Mouse (Mus musculus) testis, adult 2 months (tissue): ENCODE measurements around the gene Icam1. TPM values are rescaled to one million over a fixed set of nuclear protein-coding genes. Genes with fewer than 3 reads are reported as not detected.
"Not testable (repeated sequence)": the region's sequence is repeated elsewhere in the genome, so short reads cannot be mapped to it uniquely, and the experiment has no call there.

ENCODE experiments used
- H3K27ac ChIP-seq: fragments of 200-500 bp; 2 replicates; pipeline ENCODE4 v1.5.1; 2012; ENCODE audit warnings: low read depth, low read length; ENCODE audit not compliant: control insufficient read depth, insufficient read depth
- H3K27me3 ChIP-seq: fragments of 200-500 bp; 2 replicates; pipeline ENCODE4 v1.6.1; 2012; ENCODE audit warnings: mild to moderate bottlenecking, low read length, moderate library complexity; ENCODE audit not compliant: control insufficient read depth, insufficient read depth
- H3K36me3 ChIP-seq: fragments of 200-500 bp; 2 replicates; pipeline ENCODE4 v1.6.1; 2012; ENCODE audit warnings: mild to moderate bottlenecking, low read length; ENCODE audit not compliant: control insufficient read depth, insufficient read depth
- H3K4me1 ChIP-seq: fragments of 200-500 bp; 2 replicates; pipeline ENCODE4 v1.6.1; 2012; ENCODE audit warnings: low read length; ENCODE audit not compliant: control insufficient read depth, insufficient read depth
- H3K4me3 ChIP-seq: fragments of 200-500 bp; 2 replicates; pipeline ENCODE4 v1.5.1; 2012; ENCODE audit warnings: low read depth, mild to moderate bottlenecking, low read length, moderate library complexity, mixed read lengths; ENCODE audit not compliant: control insufficient read depth
- CTCF ChIP-seq: fragments of 200-500 bp; IDR thresholded peaks from 2 replicates; pipeline ENCODE4 v1.5.1; 2012; ENCODE audit warnings: low read depth, mild to moderate bottlenecking, inconsistent platforms, low read length, moderate library complexity; ENCODE audit not compliant: control insufficient read depth, insufficient read depth, insufficient replicate concordance
- POLR2A ChIP-seq: fragments of 200-500 bp; IDR thresholded peaks from 2 replicates; pipeline ENCODE4 v1.6.1; 2012; ENCODE audit warnings: low read depth, mild to moderate bottlenecking, inconsistent platforms, low read length, moderate library complexity; ENCODE audit not compliant: control insufficient read depth
- polyA plus RNA-seq: library from polyadenylated mRNA; depleted of rRNA; stranded (reverse); fragments of >200 nt; gene quantifications from 2 replicates; pipeline ENCODE4 v1.2.3, GENCODE M21; 2012

Icam1 gene
- polyA plus RNA-seq, 1 experiment: 1.8 TPM

DNA sequence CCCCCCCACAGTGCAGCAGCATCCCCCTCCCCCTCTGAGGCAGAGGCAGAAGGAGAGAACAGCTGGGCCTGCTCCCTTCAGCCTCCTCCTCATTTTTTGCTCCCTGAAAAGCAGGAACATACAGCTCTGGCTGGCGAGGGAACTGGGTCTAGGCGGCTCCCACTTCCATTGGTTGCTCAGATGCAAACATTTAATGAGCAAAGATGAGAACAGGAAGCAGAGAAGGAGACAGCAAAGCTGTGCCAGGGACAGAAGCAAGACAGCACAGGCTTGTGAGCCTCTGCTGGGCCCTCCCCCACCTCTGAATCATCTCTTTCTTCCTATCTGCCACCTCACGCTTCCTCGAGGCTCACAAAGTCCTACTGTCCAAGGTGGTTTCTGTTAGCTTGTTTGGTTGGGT is 25.5 kb downstream of the Icam1 start:
- H3K27me3 ChIP-seq: no peaks in the 10 kb centered on the region
- peaks cover 16% of the 10 kb centered on the region for H3K4me1 ChIP-seq
- TF ChIP-seq CTCF (no peak), POLR2A (no peak)
- no peak overlapping the region for H3K4me3 ChIP-seq
- no peak overlapping the region for H3K27ac ChIP-seq
- H3K36me3 ChIP-seq: no peaks in the 10 kb centered on the region

DNA sequence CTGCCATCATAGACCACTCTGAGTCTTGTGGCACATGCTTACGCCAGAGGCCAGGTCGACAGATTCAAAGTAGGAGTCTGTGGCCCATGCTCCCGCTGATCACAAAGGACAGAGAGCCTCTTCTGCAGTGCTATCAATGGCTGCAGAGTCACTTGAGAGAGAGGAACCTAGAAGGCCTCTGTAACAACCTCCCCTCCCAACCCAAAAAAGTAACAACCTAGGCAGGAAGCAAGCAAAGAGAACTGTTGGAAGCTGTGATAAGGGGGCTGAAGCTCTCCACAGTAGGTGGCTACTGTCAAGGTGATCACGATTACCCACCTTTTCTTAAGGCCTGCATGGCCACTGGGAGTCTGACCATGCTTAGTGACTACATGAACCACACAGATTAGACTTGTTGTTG is 27.8 kb downstream of the Icam1 start:
- Histone ChIP-seq H3K27me3 (no peaks in the 10 kb centered on the region), H3K4me1 (peaks cover under 1% of the 10 kb centered on the region), H3K27ac (no peak overlapping the region), H3K4me3 (no peak overlapping the region), H3K36me3 (no peaks in the 10 kb centered on the region)
- TF ChIP-seq CTCF: no peak
- TF ChIP-seq POLR2A: no peak

DNA sequence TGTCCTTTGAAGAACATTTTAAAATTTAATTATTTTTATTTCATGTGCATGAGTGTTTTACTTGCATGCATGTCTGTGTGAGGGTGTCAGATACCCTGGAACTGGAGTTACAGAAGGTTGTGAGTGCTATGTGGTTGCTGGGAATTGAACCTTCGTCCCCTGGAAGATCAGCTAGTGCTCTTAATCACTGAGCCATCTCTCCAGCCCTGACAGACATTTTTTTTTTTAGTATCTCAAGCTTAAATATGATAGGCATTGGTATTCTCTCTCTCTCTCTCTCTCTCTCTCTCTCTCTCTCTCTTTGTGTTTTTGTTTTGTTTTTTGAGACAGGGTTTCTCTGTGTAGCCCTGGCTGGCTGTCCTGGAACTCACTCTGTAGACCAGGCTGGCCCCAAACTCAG is 29.0 kb downstream of the Icam1 start:
- not testable (repeated sequence) for H3K4me3 ChIP-seq, H3K36me3 ChIP-seq, H3K27ac ChIP-seq, H3K4me1 ChIP-seq, H3K27me3 ChIP-seq

DNA sequence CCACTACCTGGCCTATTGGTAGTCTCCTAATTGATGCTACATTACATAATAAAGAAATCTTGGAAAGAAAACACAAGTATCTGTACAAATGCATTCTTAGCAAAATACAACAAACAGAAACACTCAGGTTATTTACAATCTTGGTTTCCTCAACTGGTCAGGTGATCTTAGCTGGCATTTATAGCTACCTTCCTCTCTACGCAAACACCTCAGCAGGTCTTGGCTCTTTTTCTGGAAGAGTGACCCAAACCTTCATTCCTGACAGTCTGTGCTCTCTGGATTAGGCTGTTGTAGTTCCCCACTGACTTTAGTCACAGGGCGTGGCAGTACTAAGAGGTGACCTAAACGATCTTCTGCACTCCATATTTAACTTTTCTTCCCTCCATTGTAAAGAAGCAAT is 29.4 kb downstream of the Icam1 start:
- Histone ChIP-seq H3K27ac (no peak overlapping the region), H3K4me1 (no peaks in the 10 kb centered on the region), H3K4me3 (no peak overlapping the region), H3K27me3 (no peaks in the 10 kb centered on the region), H3K36me3 (no peaks in the 10 kb centered on the region)
- TF ChIP-seq POLR2A (no peak), CTCF (no peak)

DNA sequence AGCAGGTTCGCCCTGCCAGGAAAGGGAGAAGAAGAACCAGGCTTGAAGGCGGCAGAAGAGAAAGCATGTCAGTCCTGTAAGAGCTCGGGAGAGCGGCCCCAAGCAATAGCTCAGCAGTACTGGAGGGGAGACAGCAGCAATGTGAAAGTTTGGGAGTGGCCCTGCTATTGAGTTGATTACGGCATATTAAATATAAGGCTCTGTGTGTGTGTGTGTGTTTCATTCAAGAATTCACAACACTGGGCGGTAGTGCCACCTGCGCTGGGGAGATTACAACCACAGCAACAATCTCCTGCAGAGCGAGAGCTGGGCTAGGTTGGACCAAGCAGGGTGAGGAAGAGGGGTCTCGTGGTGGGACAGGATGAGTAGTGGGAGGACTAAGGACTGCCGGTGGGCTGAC is 35.8 kb downstream of the Icam1 start:
- Histone ChIP-seq H3K4me1 (no peaks in the 10 kb centered on the region), H3K27me3 (no peaks in the 10 kb centered on the region), H3K36me3 (no peaks in the 10 kb centered on the region), H3K4me3 (no peak overlapping the region), H3K27ac (no peak overlapping the region)
- TF ChIP-seq POLR2A: no peak
- TF ChIP-seq CTCF: no peak

DNA sequence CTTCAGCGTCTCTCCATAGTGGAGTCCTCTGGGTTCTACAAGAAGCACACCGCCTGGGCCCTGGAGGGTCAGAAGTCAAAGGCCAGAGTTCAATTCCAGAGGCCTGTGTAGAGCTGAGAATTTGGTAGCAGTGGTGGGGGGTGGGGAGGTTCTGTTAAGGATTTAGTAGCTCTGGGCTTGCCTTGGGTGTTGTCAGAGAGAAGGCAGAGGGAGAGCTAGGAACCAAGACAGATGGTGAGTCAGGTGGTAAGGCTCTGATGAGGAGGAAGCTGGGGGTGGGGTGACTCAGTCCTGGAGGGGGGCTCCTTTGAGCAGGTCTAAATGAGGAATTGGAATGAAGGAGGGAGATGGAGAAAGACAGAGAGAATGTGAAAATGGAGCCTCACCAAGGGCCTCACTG is 47.1 kb downstream of the Icam1 start:
- H3K4me3 ChIP-seq: no peak overlapping the region
- no peaks in the 10 kb centered on the region for H3K36me3 ChIP-seq
- H3K27ac ChIP-seq: no peak overlapping the region
- no peaks in the 10 kb centered on the region for H3K27me3 ChIP-seq
- no peak for TF ChIP-seq CTCF
- TF ChIP-seq POLR2A: no peak
- H3K4me1 ChIP-seq: peaks cover 5% of the 10 kb centered on the region

DNA sequence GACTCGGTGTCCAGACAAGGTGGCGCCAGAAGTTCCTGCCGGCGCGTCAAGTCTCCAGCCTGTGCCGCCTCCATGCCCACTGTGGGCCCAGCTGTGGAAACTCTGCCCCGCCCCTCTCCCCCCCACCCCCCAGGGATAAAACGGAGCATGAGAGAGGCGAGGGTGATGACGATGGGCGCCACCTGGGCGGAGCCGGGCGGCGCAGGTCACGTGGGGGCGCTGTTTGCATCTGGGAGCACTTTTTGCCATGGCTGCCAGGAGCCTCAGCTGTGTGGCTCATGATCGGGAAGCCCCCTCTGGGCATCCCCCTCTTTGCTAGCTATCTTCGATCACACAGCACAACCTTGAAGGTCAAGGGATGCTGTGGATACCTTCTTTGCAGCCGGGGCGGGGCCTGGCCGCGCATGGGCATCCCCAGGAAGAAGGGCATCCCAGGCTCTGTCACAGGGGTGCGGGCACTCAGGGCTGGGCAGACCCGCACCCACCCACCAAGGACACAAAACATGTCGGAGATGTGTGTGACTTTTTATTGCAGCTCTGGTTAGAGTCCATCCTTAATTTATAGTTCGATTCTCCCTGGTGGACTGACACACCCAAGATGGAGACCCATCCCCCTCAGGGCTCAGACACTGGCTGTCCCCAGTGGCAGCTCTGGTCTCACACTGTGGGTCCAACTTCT is 51.4 kb downstream of the Icam1 start, which contains the start of gene Zglp1:
TSS of gene Zglp1 (minus strand) at position 88 of the 679 bp plus-strand sequence.
- peaks cover 5% of the 10 kb centered on the region for H3K4me1 ChIP-seq
- no peak for TF ChIP-seq CTCF
- TF ChIP-seq POLR2A: no peak
- peak within 1 kb of the TSS; percentile 62 for H3K4me3 ChIP-seq
- no peaks in the 10 kb centered on the region for H3K27me3 ChIP-seq
- H3K27ac ChIP-seq: no peak within 1 kb of the TSS
- no peaks in the 10 kb centered on the region for H3K36me3 ChIP-seq

DNA sequence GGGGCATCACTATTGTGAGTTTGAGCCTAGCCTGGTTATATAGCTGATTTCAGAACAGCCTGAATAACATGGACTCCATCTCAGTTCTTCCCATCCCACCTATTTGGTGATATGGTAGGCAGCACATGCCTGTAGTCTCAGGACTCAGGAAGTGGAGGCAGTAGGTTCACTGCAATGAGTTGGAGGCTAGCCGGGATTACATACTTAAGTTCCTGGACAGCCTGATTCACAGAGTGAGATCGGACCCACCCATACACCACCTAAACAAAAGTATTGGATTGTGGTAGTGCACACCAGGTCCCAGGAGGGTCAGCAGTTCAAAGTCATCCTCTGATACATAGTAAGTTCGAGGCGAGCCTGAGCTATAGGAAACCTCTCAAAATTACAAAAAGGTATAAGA is 56.9 kb downstream of the Icam1 start:
- Histone ChIP-seq H3K36me3 (no peaks in the 10 kb centered on the region; the same call in 1 of the 2 replicates), H3K27ac (no peak overlapping the region), H3K27me3 (no peaks in the 10 kb centered on the region), H3K4me3 (peak overlapping the region; percentile 91), H3K4me1 (peaks cover 5% of the 10 kb centered on the region)
- no peak for TF ChIP-seq POLR2A
- TF ChIP-seq CTCF: no peak
